Mouse (Mus musculus): ENCODE data around the gene P2rx6. TPM values are rescaled to one million over a fixed set of nuclear protein-coding genes. Genes with fewer than 3 reads are reported as not detected.
A peak's percentile ranks its signal among the peaks of the same experiment; 100 is the strongest.

Gene P2rx6
- total RNA-seq (2012; rRNA removed) (not detected in 2 replicates), total RNA-seq (2014; rRNA removed) (not detected in 2 replicates), polyA plus RNA-seq (2012; ENCODE audit: insufficient read length, low read depth) (not detected in 2 replicates)

DNA sequence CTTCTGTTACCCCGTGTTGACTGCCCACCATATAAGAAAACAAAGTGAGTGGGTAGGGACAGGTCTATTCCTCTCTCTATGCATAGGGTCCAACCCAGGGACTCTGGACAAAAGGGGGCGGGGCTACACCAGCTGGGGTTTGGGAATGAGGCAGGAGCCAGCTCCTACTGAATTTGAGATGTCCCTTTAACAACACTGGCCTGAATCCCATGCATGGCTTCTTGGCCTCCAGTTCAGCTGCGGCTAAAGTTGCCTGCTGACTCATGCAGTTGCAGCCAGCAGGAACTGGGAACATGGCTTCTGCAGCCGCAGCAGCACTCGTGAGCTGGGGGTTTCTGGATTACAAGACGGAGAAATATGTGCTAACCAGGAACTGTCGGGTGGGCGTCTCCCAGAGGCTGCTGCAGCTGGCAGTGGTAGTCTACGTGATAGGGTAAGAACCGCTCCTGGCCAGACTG is at the start of gene P2rx6:
P2rx6 (plus strand) TSS at position 135 of the 458 bp plus-strand sequence.
- dilution Hi-C loops (cut with MboI; ENCODE audit: extremely low pct_ligation_motif_present, extremely low pct_unique_long_range_greater_than_20kb, low sequenced_read_pairs) (no loop called here), in situ Hi-C loops (cut with MboI; ENCODE audit: low pct_ligation_motif_present, low pct_unique_long_range_greater_than_20kb, low sequenced_read_pairs) (no loop called here)
- Histone ChIP-seq H3K4me1 (ENCODE audit: control insufficient read depth in 1 of 2, insufficient read depth in 2 of 2) (peaks cover 9% of the 10 kb centered on the region in 2 experiments; a peak in 3 of 4 replicates), H3K9ac (ENCODE audit: insufficient read depth, low read depth) (no peak within 1 kb of the TSS), H3K36me3 (replicated peaks in 1 of 2; ENCODE audit: control insufficient read depth in 1 of 2, insufficient read depth in 1 of 2, low read length in 1 of 2) (no peaks in the 10 kb centered on the region), H3K4me3 (replicated peaks in 1 of 3; ENCODE audit: low read depth in 2 of 3, low read length in 2 of 3, poor library complexity in 1 of 3) (no peak within 1 kb of the TSS), H3K4me2 (ENCODE audit: insufficient read depth, low read depth, poor library complexity, severe bottlenecking) (no peak within 1 kb of the TSS), H3K79me2 (replicated peaks; ENCODE audit: control insufficient read depth, extremely low read depth, insufficient read depth, poor library complexity, severe bottlenecking) (no peaks in the 10 kb centered on the region), H3K9me3 (replicated peaks; ENCODE audit: low read length) (no peaks in the 10 kb centered on the region), H3K27me3 (replicated peaks) (peaks cover 82% of the 10 kb centered on the region), H3K27ac (ENCODE audit: insufficient read depth, low read depth) (no peak within 1 kb of the TSS)
- DNase-seq (ENCODE audit: extremely low read depth): no peak
- no peak for TF ChIP-seq TCF12 (IDR thresholded peaks at IDR 0.05; ENCODE audit: low read depth, low read length)
- TF ChIP-seq MAX (IDR thresholded peaks at IDR 0.05; ENCODE audit: low read length): no peak
- TF ChIP-seq CHD1 (IDR thresholded peaks at IDR 0.05; ENCODE audit: low read depth, low read length): no peak
- TF ChIP-seq BHLHE40 (IDR thresholded peaks at IDR 0.05; ENCODE audit: low read depth, low read length): peak; percentile 18; the same call in 1 of the 2 replicates
- TF ChIP-seq MAFK (IDR thresholded peaks at IDR 0.05; ENCODE audit: insufficient replicate concordance, low read length): no peak
- TF ChIP-seq CHD2 (IDR thresholded peaks at IDR 0.05; ENCODE audit: low read length): no peak
- TF ChIP-seq TBP (conservative IDR thresholded peaks at IDR 0.05; ENCODE audit: low read depth, low read length): no peak
- TF ChIP-seq ZMIZ1 (IDR thresholded peaks at IDR 0.05; ENCODE audit: low read depth, low read length): no peak
- no peak for TF ChIP-seq JUND (conservative IDR thresholded peaks at IDR 0.05; ENCODE audit: low read depth, low read length)

DNA sequence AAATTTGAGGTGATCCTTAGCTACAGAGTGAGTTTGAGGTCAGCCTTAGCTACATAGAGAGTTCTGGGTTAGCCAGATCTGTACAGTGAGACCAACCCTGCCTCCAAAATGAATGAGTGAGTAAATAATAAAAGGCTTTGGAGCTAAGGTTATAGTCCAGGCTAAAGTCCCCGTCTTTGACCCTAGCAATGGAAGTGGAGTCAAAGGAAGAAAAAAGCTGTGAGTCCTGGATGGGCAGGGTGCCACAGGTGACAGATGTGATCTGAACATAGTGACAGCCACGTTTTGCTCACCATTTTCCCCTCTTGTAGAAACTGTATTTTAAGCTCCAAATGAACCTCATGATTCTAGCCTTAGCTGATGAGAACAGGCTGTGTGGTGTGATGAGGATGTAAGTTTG is 42.8 kb upstream of the P2rx6 start:
- TF ChIP-seq RCOR1 (conservative IDR thresholded peaks at IDR 0.05; ENCODE audit: low read depth, low read length): no peak
- no peak for TF ChIP-seq ZMIZ1 (IDR thresholded peaks at IDR 0.05; ENCODE audit: low read depth, low read length)
- no peak for TF ChIP-seq EP300 (IDR thresholded peaks at IDR 0.05; ENCODE audit: low read length)
- TF ChIP-seq BHLHE40 (IDR thresholded peaks at IDR 0.05; ENCODE audit: low read depth, low read length): no peak
- TF ChIP-seq NELFE (IDR thresholded peaks at IDR 0.05; ENCODE audit: low read depth, low read length): no peak
- TF ChIP-seq HCFC1 (IDR thresholded peaks at IDR 0.05; ENCODE audit: low read depth, low read length): no peak
- H3K9me3 ChIP-seq (replicated peaks; ENCODE audit: low read length): no peaks in the 10 kb centered on the region
- H3K27ac ChIP-seq (ENCODE audit: insufficient read depth, low read depth): no peak overlapping the region
- no peaks in the 10 kb centered on the region for H3K27me3 ChIP-seq (replicated peaks)
- peaks cover 91 to 92% of the 10 kb centered on the region in 2 experiments for H3K36me3 ChIP-seq (replicated peaks in 1 of 2; ENCODE audit: control insufficient read depth in 1 of 2, insufficient read depth in 1 of 2, low read length in 1 of 2)
- H3K4me3 ChIP-seq (replicated peaks in 1 of 3; ENCODE audit: low read depth in 2 of 3, low read length in 2 of 3, poor library complexity in 1 of 3): no peak overlapping the region
- no peak overlapping the region for H3K4me2 ChIP-seq (ENCODE audit: insufficient read depth, low read depth, poor library complexity, severe bottlenecking)
- in situ Hi-C loops (cut with MboI; ENCODE audit: low pct_ligation_motif_present, low pct_unique_long_range_greater_than_20kb, low sequenced_read_pairs) (no loop called here), dilution Hi-C loops (cut with MboI; ENCODE audit: extremely low pct_ligation_motif_present, extremely low pct_unique_long_range_greater_than_20kb, low sequenced_read_pairs) (no loop called here)
- no peak for DNase-seq (ENCODE audit: extremely low read depth)
- no peaks in the 10 kb centered on the region for H3K4me1 ChIP-seq (ENCODE audit: control insufficient read depth in 1 of 2, insufficient read depth in 2 of 2)
- no peak overlapping the region for H3K9ac ChIP-seq (ENCODE audit: insufficient read depth, low read depth)
- H3K79me2 ChIP-seq (replicated peaks; ENCODE audit: control insufficient read depth, extremely low read depth, insufficient read depth, poor library complexity, severe bottlenecking): no peaks in the 10 kb centered on the region

DNA sequence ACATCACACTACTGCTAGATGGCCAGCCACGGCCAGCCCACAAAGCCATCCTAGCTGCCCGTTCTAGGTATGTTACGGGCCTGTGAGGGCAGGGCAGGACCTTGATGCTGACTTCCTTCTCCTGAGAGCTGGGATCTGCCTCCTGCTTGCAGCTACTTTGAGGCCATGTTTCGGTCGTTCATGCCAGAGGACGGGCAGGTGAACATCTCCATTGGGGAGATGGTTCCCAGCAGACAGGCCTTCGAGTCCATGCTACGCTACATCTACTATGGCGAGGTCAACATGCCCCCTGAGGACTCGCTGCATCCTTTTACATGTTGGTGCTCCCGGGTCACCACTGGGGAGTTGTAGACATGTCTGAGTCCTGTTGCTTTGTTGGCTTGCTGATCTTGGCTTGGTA is 37.5 kb upstream of the P2rx6 start:
- in situ Hi-C loops (cut with MboI; ENCODE audit: low pct_ligation_motif_present, low pct_unique_long_range_greater_than_20kb, low sequenced_read_pairs) (no loop called here), dilution Hi-C loops (cut with MboI; ENCODE audit: extremely low pct_ligation_motif_present, extremely low pct_unique_long_range_greater_than_20kb, low sequenced_read_pairs) (no loop called here)
- DNase-seq (ENCODE audit: extremely low read depth): no peak
- peaks cover 5 to 29% of the 10 kb centered on the region in 2 experiments; a peak in 3 of 4 replicates for H3K4me1 ChIP-seq (ENCODE audit: control insufficient read depth in 1 of 2, insufficient read depth in 2 of 2)
- H3K4me3 ChIP-seq (replicated peaks in 1 of 3; ENCODE audit: low read depth in 2 of 3, low read length in 2 of 3, poor library complexity in 1 of 3): no peak overlapping the region
- no peak overlapping the region for H3K4me2 ChIP-seq (ENCODE audit: insufficient read depth, low read depth, poor library complexity, severe bottlenecking)
- H3K9me3 ChIP-seq (replicated peaks; ENCODE audit: low read length): no peaks in the 10 kb centered on the region
- peaks cover 95 to 98% of the 10 kb centered on the region in 2 experiments for H3K36me3 ChIP-seq (replicated peaks in 1 of 2; ENCODE audit: control insufficient read depth in 1 of 2, insufficient read depth in 1 of 2, low read length in 1 of 2)
- H3K9ac ChIP-seq (ENCODE audit: insufficient read depth, low read depth): no peak overlapping the region
- H3K79me2 ChIP-seq (replicated peaks; ENCODE audit: control insufficient read depth, extremely low read depth, insufficient read depth, poor library complexity, severe bottlenecking): no peaks in the 10 kb centered on the region; the same call in 1 of the 2 replicates
- no peak overlapping the region for H3K27ac ChIP-seq (ENCODE audit: insufficient read depth, low read depth)
- TF ChIP-seq PAX5 (IDR thresholded peaks at IDR 0.05; ENCODE audit: low read length) (no peak), IRF4 (IDR thresholded peaks at IDR 0.05; ENCODE audit: low read depth, low read length) (no peak), USF2 (conservative IDR thresholded peaks at IDR 0.05; ENCODE audit: low read depth, low read length) (no peak), MEF2A (IDR thresholded peaks at IDR 0.05; ENCODE audit: borderline replicate concordance, low read depth, low read length) (no peak)
- H3K27me3 ChIP-seq (replicated peaks): no peaks in the 10 kb centered on the region
